ENCODE assay signal across 42 mouse cellular contexts in genomic region chr2:24353042-24353441, GRCm38 (mm10). TPM values are rescaled to one million over a fixed set of nuclear protein-coding genes. Genes with fewer than 3 reads are reported as not detected.
"Had no signal": no experiment of that assay in that cellular context is flagged by ENCODE, and none has a peak within 500 bp of the region (broad histone marks: within the 10 kb centered on the region; RNA-seq: fewer than 3 reads in every experiment).

No protein-coding gene starts in this region.

- ATAC-seq: hindbrain, embryonic 16.5 days; hindbrain, postnatal 0 days; inflammation-experienced regulatory T-cells, adult 6 months; intestine, embryonic 15.5 days; intestine, embryonic 16.5 days; intestine, postnatal 0 days had no signal

- H3K27me3 ChIP-seq: heart, embryonic 12.5 days; heart, embryonic 13.5 days; heart, embryonic 15.5 days; hindbrain, embryonic 12.5 days; hindbrain, embryonic 13.5 days; hindbrain, embryonic 15.5 days; intestine, embryonic 15.5 days; kidney, embryonic 15.5 days had no signal

- H3K36me3 ChIP-seq: heart, embryonic 12.5 days; heart, embryonic 13.5 days; heart, embryonic 15.5 days; hindbrain, embryonic 10.5 days; hindbrain, embryonic 12.5 days; hindbrain, embryonic 13.5 days; hindbrain, embryonic 15.5 days; intestine, embryonic 15.5 days; kidney, embryonic 15.5 days had no signal

- H3K4me3 ChIP-seq: heart, embryonic 12.5 days; heart, embryonic 13.5 days; heart, embryonic 15.5 days; hindbrain, embryonic 10.5 days; hindbrain, embryonic 12.5 days; hindbrain, embryonic 13.5 days; hindbrain, embryonic 15.5 days; intestine, embryonic 15.5 days; kidney, embryonic 15.5 days; layer of hippocampus, adult 2 months; left cerebral cortex, adult 2 months had no signal

- DNase-seq: heart, postnatal 10 days; heart, postnatal 14 days; heart, postnatal 36 days; heart, postnatal 4 days; kidney, adult 11 months; kidney, adult 18-20 months; kidney, adult 2 months; kidney, adult 8-10 months; kidney, adult 9 months; kidney, postnatal 10 days; kidney, postnatal 14 days; kidney, postnatal 25 days; kidney, postnatal 36 days; kidney, postnatal 4 days; layer of hippocampus, adult 9-11 months; layer of hippocampus, postnatal 36 days had no signal

- H3K27ac ChIP-seq: heart, embryonic 13.5 days; heart, embryonic 15.5 days; hindbrain, embryonic 10.5 days; hindbrain, embryonic 12.5 days; hindbrain, embryonic 13.5 days; hindbrain, embryonic 14.5 days; hindbrain, embryonic 15.5 days; hindbrain, postnatal 0 days; intestine, embryonic 15.5 days; kidney, embryonic 15.5 days; kidney, postnatal 0 days; layer of hippocampus, adult 2 months; left cerebral cortex, adult 2 months had no signal

- H3K9me3 ChIP-seq: heart, embryonic 12.5 days; heart, embryonic 13.5 days; heart, embryonic 15.5 days; hindbrain, embryonic 10.5 days; hindbrain, embryonic 12.5 days; hindbrain, embryonic 13.5 days; hindbrain, embryonic 15.5 days; intestine, embryonic 15.5 days; kidney, embryonic 15.5 days had no signal

- H3K9ac ChIP-seq: heart, embryonic 12.5 days; heart, embryonic 13.5 days; heart, embryonic 15.5 days; hindbrain, embryonic 12.5 days; hindbrain, embryonic 13.5 days; hindbrain, embryonic 14.5 days; hindbrain, embryonic 15.5 days; intestine, embryonic 15.5 days; kidney, embryonic 15.5 days had no signal

- H3K4me1 ChIP-seq: heart, embryonic 12.5 days; heart, embryonic 13.5 days; heart, embryonic 15.5 days; hindbrain, embryonic 10.5 days; hindbrain, embryonic 12.5 days; hindbrain, embryonic 13.5 days; hindbrain, embryonic 15.5 days; intestine, embryonic 15.5 days; kidney, embryonic 15.5 days had no signal

- H3K4me2 ChIP-seq: heart, embryonic 11.5 days; heart, embryonic 12.5 days; heart, embryonic 13.5 days; heart, embryonic 15.5 days; hindbrain, embryonic 12.5 days; hindbrain, embryonic 13.5 days; hindbrain, embryonic 14.5 days; hindbrain, embryonic 15.5 days; intestine, embryonic 15.5 days; kidney, embryonic 15.5 days had no signal

RNA-seq across cellular contexts. Expression of gene Il1rn, which starts 16.4 kb away (rescaled TPM):
- total RNA-seq: hindbrain, postnatal 0 days; layer of hippocampus, adult 18-20 months; layer of hippocampus, adult 2 months; layer of hippocampus, postnatal 10 days; layer of hippocampus, postnatal 14 days; layer of hippocampus, postnatal 25 days; layer of hippocampus, postnatal 36 days; left cerebral cortex, adult 18-20 months; left cerebral cortex, adult 2 months; left cerebral cortex, adult 8-10 months had no signal
- polyA plus RNA-seq: heart, embryonic 11.5 days; hindbrain, embryonic 11.5 days; hindbrain, embryonic 12.5 days; hindbrain, embryonic 14.5 days; hindbrain, embryonic 15.5 days had no signal
